Mouse (Mus musculus): ENCODE measurements around the gene Wwc2.

Wwc2 gene

DNA sequence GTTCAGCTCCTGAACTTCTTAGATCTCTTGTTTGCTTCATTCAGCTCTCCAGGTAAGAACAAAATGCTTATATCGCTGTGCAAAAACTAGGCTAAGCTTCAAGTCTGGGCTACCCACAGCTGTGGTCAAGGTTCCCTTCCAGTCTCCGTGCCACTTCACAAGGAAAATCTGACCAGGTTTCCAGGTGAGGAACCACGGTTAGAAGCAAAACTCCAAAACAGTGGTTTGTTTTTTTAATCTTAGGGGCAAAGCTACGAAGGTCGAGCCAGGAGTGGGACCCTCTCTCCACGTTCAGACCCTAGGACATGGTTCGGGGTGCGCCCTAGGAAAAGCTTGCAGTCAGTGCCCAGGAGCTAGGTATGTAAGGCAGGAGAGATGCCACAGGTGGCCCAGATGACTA lies 1.5 kb downstream of the Wwc2 start:
- DNase-seq (ENCODE audit: low spot score) = no peak

DNA sequence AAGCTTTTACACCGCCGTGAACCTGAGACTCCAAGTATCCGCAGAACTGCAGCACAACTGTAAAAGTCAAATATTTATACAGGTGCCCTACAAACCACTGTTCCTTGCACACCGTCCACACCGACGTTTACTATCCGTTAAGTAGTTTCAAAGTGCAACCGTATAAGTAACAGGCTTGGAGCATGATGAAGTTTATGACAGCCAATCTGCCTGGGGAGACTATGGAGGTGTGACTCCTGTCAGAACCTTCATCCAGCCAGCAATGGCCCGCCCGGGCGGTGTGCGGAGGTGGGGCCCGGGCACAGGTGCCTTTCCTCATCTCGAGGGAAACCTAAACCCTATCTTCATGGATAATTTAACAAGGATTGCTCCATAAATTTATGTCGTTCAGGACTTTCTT lies 2.6 kb downstream of the Wwc2 start:
- DNase-seq (ENCODE audit: low spot score) = no peak

DNA sequence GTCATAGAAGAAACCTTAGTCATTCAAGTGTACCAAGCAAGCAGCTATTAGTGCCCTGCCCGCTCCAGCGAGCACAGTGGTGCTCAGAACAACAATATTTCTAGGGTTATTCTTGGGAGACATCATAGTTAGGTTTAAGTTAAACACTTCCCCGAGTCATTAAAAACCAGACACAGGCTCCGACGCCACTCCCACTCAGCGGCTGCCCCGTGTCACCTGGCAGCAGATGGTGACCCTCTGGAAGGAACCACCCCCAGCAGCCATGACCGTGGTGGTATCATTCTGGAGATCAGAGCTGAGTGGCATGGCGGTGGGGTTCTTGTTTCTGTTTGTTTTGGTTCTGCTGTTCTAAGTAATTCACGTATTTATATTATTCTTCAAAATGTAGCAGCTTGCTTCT lies 5.1 kb downstream of the Wwc2 start:
- no peak for DNase-seq (ENCODE audit: low spot score)

DNA sequence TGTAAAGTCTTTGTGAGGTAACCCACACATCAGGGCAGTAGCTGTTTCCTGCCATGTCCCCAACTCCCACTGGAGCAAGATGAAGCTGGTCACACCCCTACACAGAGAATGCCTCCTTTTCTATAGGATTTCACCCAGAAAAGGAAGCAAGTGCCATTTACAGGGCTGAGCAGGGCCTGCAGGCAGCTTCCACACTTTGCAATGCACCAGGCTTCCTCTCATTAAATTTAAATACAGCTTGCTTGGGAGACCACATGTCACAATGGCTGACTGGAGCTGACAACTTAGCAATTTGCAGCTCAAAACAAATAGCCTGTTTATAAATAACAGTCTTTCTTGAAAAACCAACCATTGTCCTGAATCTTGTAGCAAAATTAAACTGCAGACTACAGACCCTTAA lies 5.5 kb downstream of the Wwc2 start:
- no peak for DNase-seq (ENCODE audit: low spot score)

GRCm38 (mm10) chr8:47981075-47981474 lies 9.6 kb downstream of the Wwc2 start:
- DNase-seq (ENCODE audit: low spot score) = no peak

DNA sequence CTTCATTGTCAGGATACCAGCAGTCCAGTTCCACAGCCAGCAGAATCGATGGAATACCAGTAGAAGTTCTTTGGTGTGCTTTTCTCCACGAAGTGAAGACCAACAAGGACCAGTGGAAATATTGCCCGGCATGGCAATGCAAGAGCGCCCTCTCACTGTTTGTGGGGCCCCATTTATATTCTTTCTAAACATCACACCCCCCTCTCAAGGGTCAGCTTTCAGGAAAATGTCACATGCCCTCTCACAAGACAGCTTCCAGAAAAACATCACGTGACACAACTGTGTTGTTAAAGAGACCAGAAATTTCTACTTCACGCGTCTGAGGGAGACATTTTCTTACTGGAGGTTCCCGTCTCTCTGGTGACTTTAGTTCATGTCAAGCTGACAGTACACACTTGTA lies 10.8 kb downstream of the Wwc2 start:
- DNase-seq (ENCODE audit: low spot score) = no peak

- no peak for DNase-seq (ENCODE audit: low spot score)
Observed at GRCm38 (mm10) chr8:47978755-47979154, 12.0 kb downstream of the Wwc2 start.

DNA sequence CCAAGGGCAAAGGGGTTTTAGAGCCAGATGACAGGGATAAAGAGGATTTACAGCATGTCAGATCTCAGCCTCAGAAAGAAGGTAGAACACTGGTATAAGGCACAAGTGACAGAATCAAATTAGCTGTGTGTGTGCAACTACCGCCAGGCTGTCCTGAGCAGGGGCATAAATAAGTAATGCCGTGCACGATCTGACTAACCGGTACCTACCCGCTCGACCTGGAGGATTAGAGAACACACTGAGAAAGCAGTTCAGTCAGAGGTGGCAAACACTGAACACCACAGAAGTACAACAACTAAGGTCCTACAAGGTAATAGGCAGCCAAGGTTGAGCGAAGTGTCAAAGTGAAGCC lies 15.8 kb downstream of the Wwc2 start:
- no peak for DNase-seq (ENCODE audit: low spot score)

GRCm38 (mm10) chr8:47974138-47974962 lies 16.4 kb downstream of the Wwc2 start:
- DNase-seq (ENCODE audit: low spot score) = peak; percentile 43

GRCm38 (mm10) chr8:47971121-47971520 lies 19.6 kb downstream of the Wwc2 start:
- no peak for DNase-seq (ENCODE audit: low spot score)

- DNase-seq (ENCODE audit: low spot score) = no peak
Observed at GRCm38 (mm10) chr8:47970576-47970975, 20.1 kb downstream of the Wwc2 start.

DNA sequence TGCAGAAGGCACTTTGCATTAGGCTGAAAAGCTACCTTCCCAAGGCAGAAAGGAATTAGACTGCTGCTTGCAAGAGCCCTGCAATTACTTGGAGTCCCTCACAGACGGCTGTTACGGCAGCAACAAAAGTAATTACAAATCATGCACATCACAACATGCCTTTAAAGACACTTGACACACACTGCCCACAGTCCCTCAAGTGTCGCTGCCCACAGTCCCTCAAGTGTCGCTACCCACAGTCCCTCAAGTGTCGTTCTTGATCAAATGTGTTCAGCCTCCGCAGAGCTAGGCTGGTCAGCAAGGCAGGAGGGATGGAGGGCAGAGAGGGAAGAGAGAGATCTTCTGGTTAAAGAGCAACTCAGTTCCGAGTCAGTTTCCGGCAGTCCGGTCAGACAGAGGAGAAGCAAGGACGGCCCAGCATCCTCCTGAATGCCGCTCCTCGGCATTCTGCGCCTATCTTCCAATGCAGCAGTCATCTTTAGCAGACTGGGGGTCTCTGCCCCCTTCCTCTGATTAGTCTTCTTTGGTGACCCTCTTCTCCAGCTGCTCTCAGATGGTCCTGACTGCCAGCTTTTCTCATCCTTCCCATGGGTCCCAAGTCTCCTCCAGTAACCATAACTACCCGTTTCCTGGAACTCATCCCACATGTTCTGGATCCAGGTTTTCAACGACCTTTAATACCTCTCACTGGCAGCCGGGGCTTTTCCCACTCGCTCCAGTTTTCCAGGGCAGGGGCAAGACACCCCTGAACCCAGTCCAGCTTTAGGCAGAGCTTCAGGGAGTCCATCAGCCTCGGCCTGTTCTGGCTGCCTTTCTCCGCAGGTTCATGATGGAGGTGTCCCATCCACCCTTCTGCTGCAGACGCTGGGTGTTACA lies 23.4 kb downstream of the Wwc2 start:
- no peak for DNase-seq (ENCODE audit: low spot score)

DNA sequence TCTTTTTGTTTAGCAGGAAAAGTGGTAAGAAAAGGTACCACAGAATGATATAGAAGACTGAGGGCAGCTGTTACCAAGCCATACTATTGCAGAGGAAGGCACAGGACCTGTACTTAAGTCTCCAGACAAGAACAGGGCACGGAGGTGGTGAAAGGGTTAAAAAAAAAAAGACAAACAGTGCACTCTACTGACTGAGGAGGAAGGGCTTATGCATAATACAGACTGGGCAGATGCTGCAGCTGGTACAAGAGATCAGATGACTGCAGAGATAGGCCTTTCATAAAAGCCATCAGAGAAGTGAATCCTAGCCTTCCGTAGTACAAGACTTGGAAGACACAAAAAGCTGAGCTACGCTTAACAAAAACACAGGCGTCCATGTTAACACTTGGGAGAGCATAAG lies 28.2 kb downstream of the Wwc2 start:
- no peak for DNase-seq (ENCODE audit: low spot score)

DNA sequence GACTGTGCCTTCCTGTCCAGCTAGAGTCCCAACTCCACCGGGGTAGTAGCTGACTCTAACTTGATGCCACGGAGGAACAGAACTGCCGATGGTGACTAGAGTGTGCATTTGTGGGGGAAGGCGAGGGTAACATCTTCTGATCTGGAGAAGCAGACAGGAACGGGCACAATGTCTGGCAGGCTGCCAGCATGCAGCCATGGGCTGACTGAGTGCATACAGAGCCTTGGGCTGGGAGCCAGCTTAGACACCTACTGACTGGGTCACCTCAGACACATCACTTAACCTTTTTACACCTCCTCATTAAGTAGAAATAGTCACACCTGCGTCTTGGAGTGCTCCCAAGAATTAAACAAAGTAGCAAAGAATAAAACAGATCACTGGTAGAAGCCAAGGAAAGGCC lies 28.7 kb downstream of the Wwc2 start:
- peak; percentile 21 for DNase-seq (ENCODE audit: low spot score)

DNA sequence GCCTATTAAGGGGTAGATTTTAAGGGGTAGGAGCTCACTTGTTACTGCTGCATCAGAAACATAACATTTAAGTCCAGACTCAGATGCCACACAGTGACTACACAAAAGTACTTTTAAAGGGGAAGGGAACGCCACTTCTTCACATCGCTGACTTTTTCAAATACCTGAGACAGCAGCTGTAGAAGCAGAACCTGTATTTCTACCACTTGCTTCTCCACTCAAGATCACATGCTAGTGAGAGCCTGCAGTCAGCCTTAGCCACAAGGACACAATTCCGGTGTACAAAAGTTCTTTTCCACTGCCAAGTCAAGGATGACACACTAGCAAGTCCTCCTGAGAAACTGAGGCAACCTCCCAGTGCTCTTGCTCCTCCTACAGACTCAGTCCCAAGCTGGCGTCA lies 33.2 kb downstream of the Wwc2 start:
- no peak for DNase-seq (ENCODE audit: low spot score)

DNA sequence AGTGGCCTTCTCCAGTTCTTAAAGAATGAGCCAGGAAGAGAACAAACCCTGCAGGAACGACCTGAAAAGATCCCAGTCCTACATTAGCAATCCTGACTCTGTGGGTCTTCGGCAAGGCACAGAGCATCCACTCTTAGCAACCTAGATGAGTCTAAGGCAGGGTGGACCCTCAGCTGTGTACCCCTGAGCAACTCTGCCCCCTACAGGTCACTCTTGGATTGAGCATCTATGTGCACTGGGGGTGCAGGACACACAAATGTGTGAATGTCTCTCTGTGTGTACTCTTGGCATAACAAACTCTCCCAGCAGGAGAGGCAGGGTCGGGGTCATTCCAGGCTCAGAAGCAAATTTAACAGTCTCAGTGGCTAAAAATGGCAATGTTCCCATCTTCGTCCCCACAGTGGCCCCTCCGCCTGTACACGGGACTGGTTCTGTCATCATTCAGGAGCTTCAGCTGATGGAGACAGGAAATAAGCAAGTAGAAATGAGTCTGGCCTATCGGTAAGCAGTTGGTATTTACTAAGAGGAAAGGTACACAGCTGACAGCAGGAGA lies 39.3 kb downstream of the Wwc2 start:
- no peak for DNase-seq (ENCODE audit: low spot score)

- no peak for DNase-seq (ENCODE audit: low spot score)
Observed at GRCm38 (mm10) chr8:47948836-47949235, 41.9 kb downstream of the Wwc2 start.

- DNase-seq (ENCODE audit: low spot score) = no peak
Observed at GRCm38 (mm10) chr8:47947672-47948618, 42.8 kb downstream of the Wwc2 start.

- no peak for DNase-seq (ENCODE audit: low spot score)
Observed at GRCm38 (mm10) chr8:47943049-47943448, 47.7 kb downstream of the Wwc2 start.

GRCm38 (mm10) chr8:47941028-47941427 lies 49.7 kb downstream of the Wwc2 start:
- DNase-seq (ENCODE audit: low spot score) = no peak

DNA sequence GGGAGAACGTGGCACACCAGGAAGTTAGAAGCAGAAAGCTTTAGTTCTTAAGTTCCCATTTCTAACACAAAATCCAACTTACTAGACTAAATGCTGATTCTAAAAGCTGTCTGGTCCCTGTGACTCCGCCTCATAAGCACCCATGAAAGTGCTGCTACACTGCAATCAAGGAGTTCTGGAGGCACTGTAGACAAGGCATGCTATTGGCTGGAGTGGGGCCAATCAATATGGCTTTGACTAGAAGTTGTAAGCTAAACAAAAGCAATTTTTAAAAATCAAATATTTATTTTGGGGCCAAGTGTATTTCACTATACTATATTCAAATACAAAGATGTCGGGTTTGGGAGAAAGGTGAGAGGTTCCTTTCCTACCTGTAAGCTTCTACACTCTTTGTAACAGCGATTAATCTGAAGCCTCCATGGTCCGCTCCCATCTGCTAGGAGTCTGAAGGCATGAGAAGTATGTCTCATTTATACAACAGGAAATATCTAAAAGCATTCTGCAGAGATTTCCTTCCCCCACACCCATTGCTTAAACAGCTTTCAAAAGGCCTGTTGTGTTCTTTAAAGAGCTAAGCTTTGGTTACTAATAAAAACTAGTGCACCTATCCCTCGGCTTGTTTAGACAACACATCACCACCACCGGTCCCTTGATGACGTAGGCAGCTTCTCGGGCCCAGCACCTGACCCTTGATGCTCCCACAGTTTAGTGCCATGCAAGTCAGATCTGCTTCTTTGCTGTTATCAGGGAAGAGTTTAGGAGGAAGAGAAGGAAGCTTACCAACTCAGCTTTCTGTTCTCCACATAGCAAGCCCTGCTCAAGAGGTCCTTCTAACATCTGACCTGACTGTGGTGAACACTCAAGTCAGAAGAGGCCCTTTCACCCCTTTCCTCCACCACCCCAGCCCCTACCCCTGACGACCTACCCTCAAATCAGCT lies 50.5 kb downstream of the Wwc2 start:
- no peak for DNase-seq (ENCODE audit: low spot score)
